25 mouse cellular contexts compared by ENCODE assay signal in the genomic region with DNA sequence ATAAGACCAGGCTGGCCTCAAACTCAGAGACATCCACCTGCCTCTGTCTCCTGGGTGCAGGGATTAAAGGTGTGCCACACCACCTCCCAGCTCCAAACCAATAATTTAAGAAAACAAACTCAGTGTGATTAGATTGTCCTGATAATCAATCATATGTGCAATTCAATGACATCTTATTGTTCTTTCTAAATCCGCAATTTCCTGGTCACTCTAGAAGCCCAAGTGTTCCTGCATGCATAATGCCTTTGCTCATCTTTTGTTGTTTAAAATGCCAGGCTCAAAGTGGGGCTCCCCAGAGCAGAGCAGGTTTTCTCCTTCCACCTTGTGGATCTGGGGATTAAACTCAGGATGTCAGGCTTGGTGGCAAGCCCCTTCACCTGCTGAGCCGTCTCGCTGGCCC.
"Had no signal": no experiment of that assay in that cellular context is flagged by ENCODE, and none has a peak within 500 bp of the region (broad histone marks: within the 10 kb centered on the region; RNA-seq: fewer than 3 reads in every experiment).

No protein-coding gene starts in this region.

- H3K4me1 ChIP-seq: heart, embryonic 12.5 days; hindbrain, embryonic 15.5 days; limb, embryonic 13.5 days had no signal

- DNase-seq: gastrocnemius, postnatal 10 days; gastrocnemius, postnatal 25 days; heart, adult 18-20 months; heart, postnatal 10 days; heart, postnatal 36 days; kidney, adult 11 months; kidney, adult 2 months; kidney, adult 9 months; kidney, postnatal 14 days; kidney, postnatal 36 days; layer of hippocampus, adult 9-11 months; layer of hippocampus, postnatal 36 days; left cerebral cortex, postnatal 4 days had no signal

- ATAC-seq: hindbrain, postnatal 0 days; intestine, embryonic 16.5 days; liver, embryonic 12.5 days had no signal

- H3K27me3 ChIP-seq: heart, embryonic 12.5 days; hindbrain, embryonic 13.5 days; hindbrain, embryonic 15.5 days; kidney, embryonic 15.5 days; limb, embryonic 13.5 days; limb, embryonic 15.5 days; liver, embryonic 12.5 days had no signal

- H3K9ac ChIP-seq: heart, embryonic 12.5 days; hindbrain, embryonic 13.5 days; hindbrain, embryonic 15.5 days; kidney, embryonic 15.5 days; limb, embryonic 13.5 days; limb, embryonic 15.5 days; liver, embryonic 12.5 days; liver, embryonic 14.5 days had no signal

- H3K27ac ChIP-seq: heart, embryonic 10.5 days; hindbrain, embryonic 13.5 days; hindbrain, embryonic 15.5 days; hindbrain, postnatal 0 days; kidney, embryonic 15.5 days; kidney, postnatal 0 days; limb, embryonic 13.5 days; limb, embryonic 15.5 days; liver, embryonic 12.5 days; liver, embryonic 14.5 days had no signal

- H3K9me3 ChIP-seq: heart, embryonic 10.5 days; heart, embryonic 12.5 days; hindbrain, embryonic 13.5 days; hindbrain, embryonic 15.5 days; kidney, embryonic 15.5 days; limb, embryonic 13.5 days; limb, embryonic 15.5 days had no signal

- H3K36me3 ChIP-seq: heart, embryonic 10.5 days; heart, embryonic 12.5 days; hindbrain, embryonic 13.5 days; hindbrain, embryonic 15.5 days; kidney, embryonic 15.5 days; limb, embryonic 13.5 days; limb, embryonic 15.5 days; liver, embryonic 12.5 days had no signal

- H3K4me3 ChIP-seq: heart, embryonic 10.5 days; heart, embryonic 12.5 days; hindbrain, embryonic 13.5 days; hindbrain, embryonic 15.5 days; kidney, embryonic 15.5 days; limb, embryonic 13.5 days; limb, embryonic 15.5 days; liver, embryonic 12.5 days had no signal
